Mouse (Mus musculus): Measurements from ENCODE around the gene Ncoa3. TPM values are rescaled to one million over a fixed set of nuclear protein-coding genes. Genes with fewer than 3 reads are reported as not detected.

Gene Ncoa3
- polyA plus RNA-seq, 2 experiments = 17.8 to 25.5 TPM

- WGBS = 62% methylated on average over 9 of the region's 9 CpGs
- no peaks in the 10 kb centered on the region for H3K9me3 ChIP-seq (ENCODE audit: control insufficient read depth, low read length)
- no peak for DNase-seq (ENCODE audit: low spot score)
- ATAC-seq (ENCODE audit: low FRiP score, low read depth) = no peak
- TF ChIP-seq POLR2A (IDR thresholded peaks at IDR 0.05; ENCODE audit: borderline replicate concordance, extremely low read depth, insufficient read depth, insufficient read length) = no peak
- 0 out of 2 replicates have a peak overlapping the region, but pooled peaks have one; percentile 3 for H3K9ac ChIP-seq (ENCODE audit: low read depth, low read length, severe bottlenecking)
- no peaks in the 10 kb centered on the region for H3K27me3 ChIP-seq (ENCODE audit: control insufficient read depth, insufficient read depth, low read length)
- no peak overlapping the region for H3K4me2 ChIP-seq (replicated peaks; ENCODE audit: low read depth, low read length, severe bottlenecking)
- H3K4me1 ChIP-seq (ENCODE audit: control insufficient read depth, insufficient read depth, low read length) = no peaks in the 10 kb centered on the region
- no peak overlapping the region for H3K4me3 ChIP-seq (replicated peaks; ENCODE audit: low read length)
- H3K36me3 ChIP-seq (ENCODE audit: control insufficient read depth, insufficient read depth, low read length) = no peaks in the 10 kb centered on the region
- no peak overlapping the region; the same call in 1 of the 2 replicates for H3K27ac ChIP-seq (replicated peaks; ENCODE audit: low read depth, low read length)
These were observed 35.1 kb upstream of the Ncoa3 start for GRCm38 (mm10) chr2:165957257-165957828.

DNA sequence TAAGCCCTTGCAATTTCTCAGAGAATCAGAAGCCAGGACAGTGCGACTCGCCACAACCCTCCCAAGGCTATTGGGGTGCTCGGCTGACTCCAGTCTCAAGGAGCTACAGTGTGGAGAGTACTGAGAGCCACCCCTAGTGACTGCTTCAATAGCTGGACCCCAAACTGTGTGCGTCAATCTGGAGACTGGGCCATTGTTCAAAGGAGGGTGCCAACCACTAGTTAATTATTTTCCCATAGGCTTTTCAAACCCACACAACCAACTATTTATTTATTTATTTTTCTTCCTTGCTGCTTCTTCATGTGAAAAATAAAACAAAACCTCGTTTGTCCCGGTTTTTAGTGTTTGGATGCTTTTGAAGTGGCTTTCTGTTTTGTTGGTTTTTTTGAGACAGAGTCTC, 33.9 kb upstream of the Ncoa3 start:
- 88% methylated on average over 6 of the region's 6 CpGs for WGBS
- no peak for DNase-seq (ENCODE audit: low spot score)
- Histone ChIP-seq H3K27me3 (ENCODE audit: control insufficient read depth, insufficient read depth, low read length) (no peaks in the 10 kb centered on the region), H3K4me2 (replicated peaks; ENCODE audit: low read depth, low read length, severe bottlenecking) (no peak overlapping the region), H3K4me1 (ENCODE audit: control insufficient read depth, insufficient read depth, low read length) (no peaks in the 10 kb centered on the region), H3K9me3 (ENCODE audit: control insufficient read depth, low read length) (no peaks in the 10 kb centered on the region), H3K9ac (ENCODE audit: low read depth, low read length, severe bottlenecking) (no peak overlapping the region), H3K36me3 (ENCODE audit: control insufficient read depth, insufficient read depth, low read length) (no peaks in the 10 kb centered on the region), H3K4me3 (replicated peaks; ENCODE audit: low read length) (no peak overlapping the region), H3K27ac (replicated peaks; ENCODE audit: low read depth, low read length) (no peak overlapping the region)
- ATAC-seq (ENCODE audit: low FRiP score, low read depth) = no peak
- no peak for TF ChIP-seq POLR2A (IDR thresholded peaks at IDR 0.05; ENCODE audit: borderline replicate concordance, extremely low read depth, insufficient read depth, insufficient read length)

GRCm38 (mm10) chr2:165960695-165961094, 31.7 kb upstream of the Ncoa3 start:
- no peaks in the 10 kb centered on the region for H3K27me3 ChIP-seq (ENCODE audit: control insufficient read depth, insufficient read depth, low read length)
- WGBS = 57% methylated on average over 3 of the region's 3 CpGs
- TF ChIP-seq POLR2A (IDR thresholded peaks at IDR 0.05; ENCODE audit: borderline replicate concordance, extremely low read depth, insufficient read depth, insufficient read length) = no peak
- no peaks in the 10 kb centered on the region for H3K4me1 ChIP-seq (ENCODE audit: control insufficient read depth, insufficient read depth, low read length)
- H3K36me3 ChIP-seq (ENCODE audit: control insufficient read depth, insufficient read depth, low read length) = no peaks in the 10 kb centered on the region
- no peaks in the 10 kb centered on the region for H3K9me3 ChIP-seq (ENCODE audit: control insufficient read depth, low read length)
- no peak for ATAC-seq (ENCODE audit: low FRiP score, low read depth)
- H3K9ac ChIP-seq (ENCODE audit: low read depth, low read length, severe bottlenecking) = no peak overlapping the region
- no peak overlapping the region for H3K4me3 ChIP-seq (replicated peaks; ENCODE audit: low read length)
- H3K27ac ChIP-seq (replicated peaks; ENCODE audit: low read depth, low read length) = no peak overlapping the region
- H3K4me2 ChIP-seq (replicated peaks; ENCODE audit: low read depth, low read length, severe bottlenecking) = no peak overlapping the region
- DNase-seq (ENCODE audit: low spot score) = no peak

- Histone ChIP-seq H3K4me2 (replicated peaks; ENCODE audit: low read depth, low read length, severe bottlenecking) (no peak overlapping the region), H3K27ac (replicated peaks; ENCODE audit: low read depth, low read length) (no peak overlapping the region), H3K4me3 (replicated peaks; ENCODE audit: low read length) (no peak overlapping the region), H3K4me1 (ENCODE audit: control insufficient read depth, insufficient read depth, low read length) (no peaks in the 10 kb centered on the region), H3K9ac (ENCODE audit: low read depth, low read length, severe bottlenecking) (no peak overlapping the region), H3K36me3 (ENCODE audit: control insufficient read depth, insufficient read depth, low read length) (no peaks in the 10 kb centered on the region), H3K9me3 (ENCODE audit: control insufficient read depth, low read length) (no peaks in the 10 kb centered on the region), H3K27me3 (ENCODE audit: control insufficient read depth, insufficient read depth, low read length) (no peaks in the 10 kb centered on the region)
- DNase-seq (ENCODE audit: low spot score) (no peak), ATAC-seq (ENCODE audit: low FRiP score, low read depth) (no peak)
- WGBS = 78% methylated on average over 5 of the region's 5 CpGs
- TF ChIP-seq POLR2A (IDR thresholded peaks at IDR 0.05; ENCODE audit: borderline replicate concordance, extremely low read depth, insufficient read depth, insufficient read length) = no peak
These were observed 29.6 kb upstream of the Ncoa3 start for GRCm38 (mm10) chr2:165962824-165963223.

DNA sequence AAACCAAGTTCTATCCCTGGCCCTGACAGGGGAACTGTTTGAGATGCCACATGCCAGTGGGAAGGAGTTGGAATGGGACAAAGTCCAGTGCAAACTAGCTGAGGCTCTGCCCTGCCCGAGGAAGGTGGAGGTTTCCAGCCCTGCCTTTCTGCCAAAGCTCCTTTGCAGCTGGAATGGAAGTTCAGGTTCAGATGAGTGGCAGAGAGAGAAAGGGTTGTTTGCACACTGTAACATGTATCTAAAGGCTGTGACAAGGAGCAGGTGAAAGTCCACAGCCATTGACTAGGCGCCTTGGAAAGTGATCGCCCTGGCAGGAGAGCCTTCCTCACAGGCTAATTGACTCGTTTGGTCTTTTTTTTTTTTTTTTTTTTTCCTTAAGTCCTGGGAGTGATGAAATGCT, 28.3 kb upstream of the Ncoa3 start:
- Histone ChIP-seq H3K9ac (ENCODE audit: low read depth, low read length, severe bottlenecking) (no peak overlapping the region), H3K4me2 (replicated peaks; ENCODE audit: low read depth, low read length, severe bottlenecking) (no peak overlapping the region), H3K4me1 (ENCODE audit: control insufficient read depth, insufficient read depth, low read length) (no peaks in the 10 kb centered on the region), H3K9me3 (ENCODE audit: control insufficient read depth, low read length) (no peaks in the 10 kb centered on the region), H3K27ac (replicated peaks; ENCODE audit: low read depth, low read length) (no peak overlapping the region), H3K27me3 (ENCODE audit: control insufficient read depth, insufficient read depth, low read length) (no peaks in the 10 kb centered on the region), H3K36me3 (ENCODE audit: control insufficient read depth, insufficient read depth, low read length) (no peaks in the 10 kb centered on the region), H3K4me3 (replicated peaks; ENCODE audit: low read length) (no peak overlapping the region)
- no peak for TF ChIP-seq POLR2A (IDR thresholded peaks at IDR 0.05; ENCODE audit: borderline replicate concordance, extremely low read depth, insufficient read depth, insufficient read length)
- 33% methylated on average over 4 of the region's 4 CpGs for WGBS
- ATAC-seq (ENCODE audit: low FRiP score, low read depth) (no peak), DNase-seq (ENCODE audit: low spot score) (no peak)

GRCm38 (mm10) chr2:165967076-165967475, 25.4 kb upstream of the Ncoa3 start:
- DNase-seq (ENCODE audit: low spot score) (no peak), ATAC-seq (ENCODE audit: low FRiP score, low read depth) (no peak)
- Histone ChIP-seq H3K36me3 (ENCODE audit: control insufficient read depth, insufficient read depth, low read length) (no peaks in the 10 kb centered on the region), H3K27ac (replicated peaks; ENCODE audit: low read depth, low read length) (no peak overlapping the region), H3K4me2 (replicated peaks; ENCODE audit: low read depth, low read length, severe bottlenecking) (no peak overlapping the region), H3K9ac (ENCODE audit: low read depth, low read length, severe bottlenecking) (no peak overlapping the region), H3K27me3 (ENCODE audit: control insufficient read depth, insufficient read depth, low read length) (no peaks in the 10 kb centered on the region), H3K4me1 (ENCODE audit: control insufficient read depth, insufficient read depth, low read length) (no peaks in the 10 kb centered on the region), H3K4me3 (replicated peaks; ENCODE audit: low read length) (no peak overlapping the region), H3K9me3 (ENCODE audit: control insufficient read depth, low read length) (no peaks in the 10 kb centered on the region)
- WGBS = 84% methylated on average over 2 of the region's 2 CpGs
- TF ChIP-seq POLR2A (IDR thresholded peaks at IDR 0.05; ENCODE audit: borderline replicate concordance, extremely low read depth, insufficient read depth, insufficient read length) = no peak

All from limb, embryonic 14.5 days (tissue).